Mouse (Mus musculus): Measurements from ENCODE around the gene Itpk1. TPM values are rescaled to one million over a fixed set of nuclear protein-coding genes. Genes with fewer than 3 reads are reported as not detected.

Gene Itpk1
- polyA plus RNA-seq, 1 experiment from 2014 or later = 5.5 TPM

DNA sequence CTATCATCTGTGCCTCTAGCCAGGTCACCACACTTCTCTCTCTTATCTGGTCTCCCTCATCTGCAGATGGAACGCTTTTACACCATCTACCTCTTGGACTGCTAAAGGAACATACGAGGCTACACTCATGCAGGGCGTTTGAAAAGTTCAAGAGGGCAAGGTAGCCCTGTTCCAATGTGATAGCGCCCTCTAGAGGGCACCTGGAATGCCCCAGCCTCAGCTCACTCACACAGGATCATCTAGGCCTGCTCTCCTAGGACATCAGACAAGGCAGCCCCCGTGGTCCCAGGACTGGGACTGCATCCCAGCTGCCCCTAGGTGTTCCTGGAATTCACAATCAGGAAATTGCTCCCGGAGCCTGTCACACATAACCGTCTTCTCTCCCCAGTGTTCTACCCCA is 108.3 kb downstream of the Itpk1 start:
- H3K4me2 ChIP-seq (ENCODE audit: low read depth, low read length) = no peak overlapping the region
- H3K27me3 ChIP-seq (ENCODE audit: control insufficient read depth, insufficient read depth, low read depth, low read length) = no peaks in the 10 kb centered on the region
- H3K4me3 ChIP-seq (ENCODE audit: low read depth, low read length) = no peak overlapping the region
- no peak overlapping the region for H3K9ac ChIP-seq (ENCODE audit: low read depth, low read length)
- H3K4me1 ChIP-seq (ENCODE audit: control insufficient read depth, low read depth, low read length) = no peaks in the 10 kb centered on the region
- H3K9me3 ChIP-seq (replicated peaks; ENCODE audit: control insufficient read depth, low read length) = no peaks in the 10 kb centered on the region; the same call in 1 of the 2 replicates
- WGBS (ENCODE audit: insufficient replicate concordance) = 58% methylated on average over 7 of the region's 7 CpGs
- ATAC-seq (ENCODE audit: low read depth) = no peak
- no peak overlapping the region for H3K27ac ChIP-seq (ENCODE audit: low read length)
- H3K36me3 ChIP-seq (ENCODE audit: control insufficient read depth, insufficient read depth) = no peaks in the 10 kb centered on the region

GRCm38 (mm10) chr12:102594627-102595026 is 110.1 kb downstream of the Itpk1 start:
- Histone ChIP-seq H3K36me3 (ENCODE audit: control insufficient read depth, insufficient read depth) (no peaks in the 10 kb centered on the region), H3K4me2 (ENCODE audit: low read depth, low read length) (no peak overlapping the region), H3K9me3 (replicated peaks; ENCODE audit: control insufficient read depth, low read length) (no peaks in the 10 kb centered on the region; the same call in 1 of the 2 replicates), H3K27me3 (ENCODE audit: control insufficient read depth, insufficient read depth, low read depth, low read length) (no peaks in the 10 kb centered on the region), H3K4me3 (ENCODE audit: low read depth, low read length) (no peak overlapping the region), H3K9ac (ENCODE audit: low read depth, low read length) (no peak overlapping the region), H3K27ac (ENCODE audit: low read length) (no peak overlapping the region), H3K4me1 (ENCODE audit: control insufficient read depth, low read depth, low read length) (no peaks in the 10 kb centered on the region)
- no peak for ATAC-seq (ENCODE audit: low read depth)
- 73% methylated on average over 9 of the region's 9 CpGs for WGBS (ENCODE audit: insufficient replicate concordance)

DNA sequence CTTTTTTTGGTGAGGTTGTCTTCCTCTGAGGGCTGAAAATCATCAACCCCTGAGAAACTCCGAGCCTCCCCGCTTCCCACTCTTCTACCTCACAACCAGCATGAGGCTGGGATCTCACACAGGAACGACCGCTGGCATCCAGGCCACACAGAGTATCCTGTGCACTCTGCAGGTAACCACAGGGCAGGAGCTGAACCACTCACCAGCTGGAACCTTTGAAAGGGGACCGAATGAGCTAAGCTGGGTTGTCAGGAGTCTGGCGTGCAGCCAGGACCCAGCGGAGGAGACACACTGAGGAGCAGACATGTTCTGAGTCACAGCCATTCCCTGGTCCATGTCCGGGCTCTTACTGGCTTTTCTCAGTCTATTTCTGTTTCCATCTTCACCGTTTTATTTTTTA is 111.0 kb downstream of the Itpk1 start:
- 63% methylated on average over 9 of the region's 9 CpGs for WGBS (ENCODE audit: insufficient replicate concordance)
- Histone ChIP-seq H3K4me1 (ENCODE audit: control insufficient read depth, low read depth, low read length) (no peaks in the 10 kb centered on the region), H3K4me3 (ENCODE audit: low read depth, low read length) (no peak overlapping the region), H3K4me2 (ENCODE audit: low read depth, low read length) (no peak overlapping the region), H3K9me3 (replicated peaks; ENCODE audit: control insufficient read depth, low read length) (no peaks in the 10 kb centered on the region; the same call in 1 of the 2 replicates), H3K27me3 (ENCODE audit: control insufficient read depth, insufficient read depth, low read depth, low read length) (no peaks in the 10 kb centered on the region), H3K9ac (ENCODE audit: low read depth, low read length) (no peak overlapping the region), H3K27ac (ENCODE audit: low read length) (no peak overlapping the region), H3K36me3 (ENCODE audit: control insufficient read depth, insufficient read depth) (no peaks in the 10 kb centered on the region)
- no peak for ATAC-seq (ENCODE audit: low read depth)

DNA sequence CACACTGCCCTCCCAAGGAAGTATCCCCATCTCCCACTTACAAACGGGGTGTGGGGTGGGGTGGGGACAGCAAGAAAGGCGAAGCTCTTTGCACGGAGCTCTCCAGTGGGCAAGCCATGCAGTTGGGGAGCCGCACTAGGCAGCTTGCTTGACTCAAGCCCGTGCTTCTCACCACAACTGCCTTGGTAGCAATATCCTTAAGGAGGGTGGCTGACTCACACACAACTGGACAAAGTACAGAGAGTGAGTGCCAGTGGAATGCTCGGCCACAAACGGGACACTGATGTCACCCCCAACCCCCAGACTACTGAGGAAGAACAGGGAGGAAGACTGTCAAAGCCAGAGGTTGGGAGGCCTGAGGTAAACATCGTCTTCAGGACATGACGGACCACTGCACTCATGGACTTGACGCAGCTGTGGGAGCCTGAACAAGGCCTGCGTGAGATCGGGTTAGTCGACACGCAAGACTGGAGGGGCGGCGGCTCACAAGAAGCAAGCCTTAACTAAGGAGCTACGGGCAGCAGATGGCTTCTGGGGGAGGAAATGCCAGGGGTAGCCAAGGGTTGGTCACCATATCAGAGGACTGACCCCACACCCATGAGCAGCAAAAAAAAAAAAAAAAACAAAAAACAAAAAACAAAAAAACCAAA is 113.9 kb downstream of the Itpk1 start:
- no peak overlapping the region for H3K9ac ChIP-seq (ENCODE audit: low read depth, low read length)
- no peaks in the 10 kb centered on the region for H3K4me1 ChIP-seq (ENCODE audit: control insufficient read depth, low read depth, low read length)
- H3K27ac ChIP-seq (ENCODE audit: low read length) = no peak overlapping the region
- 79% methylated on average over 17 of the region's 17 CpGs for WGBS (ENCODE audit: insufficient replicate concordance)
- H3K4me3 ChIP-seq (ENCODE audit: low read depth, low read length) = no peak overlapping the region
- H3K36me3 ChIP-seq (ENCODE audit: control insufficient read depth, insufficient read depth) = no peaks in the 10 kb centered on the region
- H3K9me3 ChIP-seq (replicated peaks; ENCODE audit: control insufficient read depth, low read length) = no peaks in the 10 kb centered on the region
- H3K27me3 ChIP-seq (ENCODE audit: control insufficient read depth, insufficient read depth, low read depth, low read length) = no peaks in the 10 kb centered on the region
- no peak for ATAC-seq (ENCODE audit: low read depth)
- H3K4me2 ChIP-seq (ENCODE audit: low read depth, low read length) = no peak overlapping the region

GRCm38 (mm10) chr12:102587106-102587505 is 117.6 kb downstream of the Itpk1 start:
- Histone ChIP-seq H3K9ac (ENCODE audit: low read depth, low read length) (no peak overlapping the region), H3K27ac (ENCODE audit: low read length) (no peak overlapping the region), H3K36me3 (ENCODE audit: control insufficient read depth, insufficient read depth) (no peaks in the 10 kb centered on the region), H3K9me3 (replicated peaks; ENCODE audit: control insufficient read depth, low read length) (no peaks in the 10 kb centered on the region), H3K27me3 (ENCODE audit: control insufficient read depth, insufficient read depth, low read depth, low read length) (no peaks in the 10 kb centered on the region), H3K4me2 (ENCODE audit: low read depth, low read length) (no peak overlapping the region), H3K4me3 (ENCODE audit: low read depth, low read length) (no peak overlapping the region), H3K4me1 (ENCODE audit: control insufficient read depth, low read depth, low read length) (no peaks in the 10 kb centered on the region)
- 76% methylated on average over 8 of the region's 8 CpGs for WGBS (ENCODE audit: insufficient replicate concordance)
- no peak for ATAC-seq (ENCODE audit: low read depth)

DNA sequence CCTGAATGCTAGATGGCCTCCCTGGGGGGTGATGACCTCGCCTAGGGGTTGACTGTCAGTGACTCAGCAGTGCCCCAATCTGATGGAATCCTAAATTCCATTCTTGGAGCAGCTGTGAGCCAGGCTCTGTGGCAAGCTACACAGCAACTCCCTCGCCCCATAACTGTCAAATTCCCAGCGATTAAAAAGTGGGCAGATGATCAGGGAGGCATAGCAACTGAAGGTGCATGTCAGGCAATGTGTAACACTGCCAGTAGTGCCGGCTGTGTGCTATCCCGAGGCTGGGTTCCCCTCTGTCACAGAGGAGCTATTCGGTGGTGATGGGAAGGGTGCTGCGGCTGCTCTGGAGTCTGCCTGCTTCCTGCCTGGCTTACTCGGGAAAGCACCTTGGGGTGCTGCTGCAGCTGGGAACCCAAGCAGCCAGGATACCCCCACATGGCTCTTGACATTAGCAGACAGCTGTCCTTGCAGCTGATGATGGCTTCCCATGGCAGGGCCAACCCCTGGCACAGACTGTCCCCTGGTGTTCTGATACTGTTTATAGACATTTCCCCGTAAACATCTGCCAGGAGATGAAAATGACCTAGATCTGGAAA is 118.3 kb downstream of the Itpk1 start:
- ATAC-seq (ENCODE audit: low read depth) = no peak
- 62% methylated on average over 9 of the region's 9 CpGs for WGBS (ENCODE audit: insufficient replicate concordance)

GRCm38 (mm10) chr12:102585390-102585789 is 119.3 kb downstream of the Itpk1 start:
- ATAC-seq (ENCODE audit: low read depth) = no peak
- Histone ChIP-seq H3K36me3 (ENCODE audit: control insufficient read depth, insufficient read depth) (no peaks in the 10 kb centered on the region), H3K9me3 (replicated peaks; ENCODE audit: control insufficient read depth, low read length) (no peaks in the 10 kb centered on the region), H3K27ac (ENCODE audit: low read length) (no peak overlapping the region), H3K9ac (ENCODE audit: low read depth, low read length) (no peak overlapping the region), H3K4me1 (ENCODE audit: control insufficient read depth, low read depth, low read length) (no peaks in the 10 kb centered on the region), H3K4me3 (ENCODE audit: low read depth, low read length) (no peak overlapping the region), H3K27me3 (ENCODE audit: control insufficient read depth, insufficient read depth, low read depth, low read length) (no peaks in the 10 kb centered on the region), H3K4me2 (ENCODE audit: low read depth, low read length) (no peak overlapping the region)
- WGBS (ENCODE audit: insufficient replicate concordance) = 62% methylated on average over 3 of the region's 3 CpGs

More for the DNA sequence above, 118.3 kb downstream of the Itpk1 start:
- Histone ChIP-seq H3K9me3 (replicated peaks; ENCODE audit: control insufficient read depth, low read length) (no peaks in the 10 kb centered on the region), H3K36me3 (ENCODE audit: control insufficient read depth, insufficient read depth) (no peaks in the 10 kb centered on the region), H3K4me3 (ENCODE audit: low read depth, low read length) (no peak overlapping the region), H3K4me1 (ENCODE audit: control insufficient read depth, low read depth, low read length) (no peaks in the 10 kb centered on the region), H3K27ac (ENCODE audit: low read length) (no peak overlapping the region), H3K27me3 (ENCODE audit: control insufficient read depth, insufficient read depth, low read depth, low read length) (no peaks in the 10 kb centered on the region), H3K4me2 (ENCODE audit: low read depth, low read length) (no peak overlapping the region), H3K9ac (ENCODE audit: low read depth, low read length) (no peak overlapping the region)

DNA sequence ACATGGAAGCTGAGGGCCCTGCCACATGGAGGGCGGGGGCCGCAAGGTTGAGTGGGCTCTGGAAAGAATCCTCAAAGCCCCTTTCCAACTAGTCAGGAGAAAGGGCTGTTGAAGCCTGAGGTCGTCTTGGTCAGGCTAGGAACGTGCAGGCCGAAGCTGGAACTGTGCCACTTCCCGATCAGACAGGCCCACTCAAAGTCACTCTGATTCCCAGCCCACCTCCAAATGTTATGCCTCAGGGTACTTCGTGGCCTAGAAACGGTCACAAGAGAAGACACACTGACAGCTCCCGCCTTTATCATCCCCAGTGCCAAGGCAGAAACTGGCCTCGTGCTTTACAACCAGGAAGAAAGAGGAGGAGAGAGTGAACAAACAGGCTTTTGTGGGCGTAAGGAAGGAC is 122.3 kb downstream of the Itpk1 start:
- WGBS (ENCODE audit: insufficient replicate concordance) = 66% methylated on average over 11 of the region's 11 CpGs
- Histone ChIP-seq H3K36me3 (ENCODE audit: control insufficient read depth, insufficient read depth) (no peaks in the 10 kb centered on the region), H3K4me3 (ENCODE audit: low read depth, low read length) (no peak overlapping the region), H3K27ac (ENCODE audit: low read length) (no peak overlapping the region), H3K27me3 (ENCODE audit: control insufficient read depth, insufficient read depth, low read depth, low read length) (no peaks in the 10 kb centered on the region), H3K9ac (ENCODE audit: low read depth, low read length) (no peak overlapping the region), H3K9me3 (replicated peaks; ENCODE audit: control insufficient read depth, low read length) (no peaks in the 10 kb centered on the region), H3K4me1 (ENCODE audit: control insufficient read depth, low read depth, low read length) (no peaks in the 10 kb centered on the region), H3K4me2 (ENCODE audit: low read depth, low read length) (no peak overlapping the region)
- ATAC-seq (ENCODE audit: low read depth) = no peak

DNA sequence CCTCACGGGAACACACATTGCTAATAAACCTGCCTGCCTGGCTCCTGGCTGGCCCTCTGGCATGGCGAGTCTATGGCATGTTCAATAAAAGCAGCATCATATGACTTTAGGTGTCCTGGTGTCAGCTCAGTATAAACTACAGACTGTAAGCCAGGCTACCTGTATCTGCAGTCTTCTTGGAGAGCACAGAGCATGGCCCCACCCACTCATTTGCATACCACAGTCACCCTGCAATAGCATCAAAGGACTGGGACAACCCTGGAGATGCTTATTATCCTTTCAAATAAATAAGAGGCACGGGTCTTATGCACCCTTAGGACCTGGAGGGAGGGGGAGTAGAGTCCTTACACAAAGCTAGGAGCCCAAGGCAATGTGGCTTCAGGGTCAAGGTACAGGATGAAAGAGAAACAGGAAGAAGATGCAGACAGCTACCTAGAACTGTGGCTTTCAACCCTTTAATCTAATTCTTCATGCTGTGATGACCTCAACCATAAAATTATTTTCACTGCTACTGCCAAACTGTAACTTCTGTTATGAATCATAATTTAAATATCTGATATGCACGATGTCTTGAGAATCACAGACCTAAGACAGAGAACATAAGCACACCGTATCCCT is 123.0 kb downstream of the Itpk1 start:
- Histone ChIP-seq H3K27me3 (ENCODE audit: control insufficient read depth, insufficient read depth, low read depth, low read length) (no peaks in the 10 kb centered on the region), H3K4me3 (ENCODE audit: low read depth, low read length) (no peak overlapping the region), H3K4me2 (ENCODE audit: low read depth, low read length) (no peak overlapping the region), H3K9ac (ENCODE audit: low read depth, low read length) (no peak overlapping the region), H3K4me1 (ENCODE audit: control insufficient read depth, low read depth, low read length) (no peaks in the 10 kb centered on the region), H3K36me3 (ENCODE audit: control insufficient read depth, insufficient read depth) (no peaks in the 10 kb centered on the region), H3K27ac (ENCODE audit: low read length) (no peak overlapping the region), H3K9me3 (replicated peaks; ENCODE audit: control insufficient read depth, low read length) (no peaks in the 10 kb centered on the region)
- 61% methylated on average over 5 of the region's 5 CpGs for WGBS (ENCODE audit: insufficient replicate concordance)
- no peak for ATAC-seq (ENCODE audit: low read depth)
